Mouse (Mus musculus): ENCODE results near the gene Scn2b. TPM values are rescaled to one million over a fixed set of nuclear protein-coding genes. Genes with fewer than 3 reads are reported as not detected.

The Scn2b gene
- polyA plus RNA-seq, 1 experiment from 2014 or later, result 3.4 TPM

- no peak overlapping the region for H3K9ac ChIP-seq (ENCODE audit: low read length)
- no peaks in the 10 kb centered on the region for H3K9me3 ChIP-seq (ENCODE audit: control insufficient read depth, low read length)
- no peak overlapping the region for H3K4me3 ChIP-seq (ENCODE audit: low read depth, low read length)
- WGBS, result 72% methylated on average over 3 of the region's 3 CpGs
- ATAC-seq (ENCODE audit: insufficient read depth, low FRiP score, low TSS enrichment) (no peak), DNase-seq (ENCODE audit: low spot score) (no peak)
- H3K27me3 ChIP-seq (ENCODE audit: control insufficient read depth, insufficient read depth, low read length), result no peaks in the 10 kb centered on the region
- no peak overlapping the region for H3K27ac ChIP-seq (ENCODE audit: low read depth, low read length)
- H3K4me1 ChIP-seq (ENCODE audit: control insufficient read depth, insufficient read depth, low read length), result no peaks in the 10 kb centered on the region
- H3K4me2 ChIP-seq (ENCODE audit: low read depth), result no peak overlapping the region
- H3K36me3 ChIP-seq (ENCODE audit: control insufficient read depth, insufficient read depth, low read length), result no peaks in the 10 kb centered on the region
Observed at GRCm38 (mm10) chr9:45173475-45173874, 55.9 kb downstream of the Scn2b start.

DNA sequence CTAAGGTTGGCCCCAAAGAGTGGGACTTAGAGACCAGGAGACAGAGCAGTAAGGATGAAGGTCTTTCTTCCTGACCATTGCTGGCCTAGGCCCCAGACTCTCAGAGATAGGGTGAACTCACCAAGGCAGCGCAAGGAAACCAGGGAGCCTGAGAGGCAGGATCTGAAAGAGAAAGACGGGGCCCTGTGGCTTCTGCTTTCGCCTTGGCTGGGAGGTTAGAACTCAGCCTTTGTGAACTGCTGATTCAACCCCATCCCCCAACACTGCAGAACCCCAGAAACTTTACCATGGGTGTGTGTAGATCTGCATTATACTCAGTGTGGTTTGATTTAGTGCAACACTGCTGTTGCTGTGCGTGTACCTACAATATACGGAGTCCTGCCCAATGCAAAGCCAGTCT is 61.7 kb downstream of the Scn2b start:
- WGBS, result 82% methylated on average over 5 of the region's 5 CpGs
- no peak for DNase-seq (ENCODE audit: low spot score)

More for the DNA sequence above, 61.7 kb downstream of the Scn2b start:
- Histone ChIP-seq H3K36me3 (ENCODE audit: control insufficient read depth, insufficient read depth, low read length) (no peaks in the 10 kb centered on the region), H3K27ac (ENCODE audit: low read depth, low read length) (no peak overlapping the region), H3K9ac (ENCODE audit: low read length) (no peak overlapping the region), H3K27me3 (ENCODE audit: control insufficient read depth, insufficient read depth, low read length) (no peaks in the 10 kb centered on the region), H3K4me2 (ENCODE audit: low read depth) (no peak overlapping the region), H3K4me3 (ENCODE audit: low read depth, low read length) (no peak overlapping the region), H3K4me1 (ENCODE audit: control insufficient read depth, insufficient read depth, low read length) (no peaks in the 10 kb centered on the region), H3K9me3 (ENCODE audit: control insufficient read depth, low read length) (no peaks in the 10 kb centered on the region)
- no peak for ATAC-seq (ENCODE audit: insufficient read depth, low FRiP score, low TSS enrichment)

Other genes with a start within 250 kb of the Scn2b start
- gene Kmt2a, start 236.5 kb upstream of the Scn2b start, polyA plus RNA-seq (2014; fragmentation: Nextera tagmentation; extraction: Ambion mirVana), result 13.4 and 13.5 TPM in 2 replicates
- 555 and 597 TPM in 2 replicates for gene Atp5l, start 197.0 kb upstream of the Scn2b start, polyA plus RNA-seq (2014; fragmentation: Nextera tagmentation; extraction: Ambion mirVana)
- gene Ube4a, start 152.2 kb upstream of the Scn2b start, polyA plus RNA-seq (2014; fragmentation: Nextera tagmentation; extraction: Ambion mirVana), result 38.2 and 38.3 TPM in 2 replicates
- not detected in 2 replicates for gene Cd3g, start 137.4 kb upstream of the Scn2b start, polyA plus RNA-seq (2014; fragmentation: Nextera tagmentation; extraction: Ambion mirVana)
- not detected in 2 replicates for gene Cd3d, start 136.0 kb upstream of the Scn2b start, polyA plus RNA-seq (2014; fragmentation: Nextera tagmentation; extraction: Ambion mirVana)
- not detected in 2 replicates for gene Cd3e, start 108.2 kb upstream of the Scn2b start, polyA plus RNA-seq (2014; fragmentation: Nextera tagmentation; extraction: Ambion mirVana)
- 3.7 and 3.9 TPM in 2 replicates for gene Mpzl2, start 78.0 kb upstream of the Scn2b start, polyA plus RNA-seq (2014; fragmentation: Nextera tagmentation; extraction: Ambion mirVana)
- gene Mpzl3, start 62.6 kb upstream of the Scn2b start, polyA plus RNA-seq (2014; fragmentation: Nextera tagmentation; extraction: Ambion mirVana), result 1.8 and 1.9 TPM in 2 replicates
- gene Jaml, start 38.6 kb upstream of the Scn2b start, polyA plus RNA-seq (2014; fragmentation: Nextera tagmentation; extraction: Ambion mirVana), result 0.09 and 0.99 TPM in 2 replicates
- gene Scn4b, start 20.6 kb downstream of the Scn2b start, polyA plus RNA-seq (2014; fragmentation: Nextera tagmentation; extraction: Ambion mirVana), result 0.12 TPM in 2 replicates
- gene BC049352, start 64.2 kb downstream of the Scn2b start, polyA plus RNA-seq (2014; fragmentation: Nextera tagmentation; extraction: Ambion mirVana), result not detected in 2 replicates
- gene Tmprss4, start 86.3 kb downstream of the Scn2b start, polyA plus RNA-seq (2014; fragmentation: Nextera tagmentation; extraction: Ambion mirVana), result not detected in 2 replicates
- gene Il10ra, start 151.4 kb downstream of the Scn2b start, polyA plus RNA-seq (2014; fragmentation: Nextera tagmentation; extraction: Ambion mirVana), result 0.77 and 1.4 TPM in 2 replicates
- 0.16 TPM in 1 of 2 replicates, not detected in the other for gene Tmprss13, start 201.3 kb downstream of the Scn2b start, polyA plus RNA-seq (2014; fragmentation: Nextera tagmentation; extraction: Ambion mirVana)